Mouse (Mus musculus): ENCODE results near the gene Isoc2b. TPM values are rescaled to one million over a fixed set of nuclear protein-coding genes. Genes with fewer than 3 reads are reported as not detected.

Gene Isoc2b
- polyA plus RNA-seq, 1 experiment, result 3.9 TPM

GRCm38 (mm10) chr7:4850621-4851314 lies 19.3 kb downstream of the Isoc2b start:
- TF ChIP-seq CTCF (IDR thresholded peaks at IDR 0.05; ENCODE audit: control insufficient read depth, insufficient read depth, low read length) (no peak), POLR2A (IDR thresholded peaks at IDR 0.05; ENCODE audit: borderline replicate concordance, control insufficient read depth, low read depth, low read length) (no peak)
- no peak overlapping the region for H3K4me3 ChIP-seq (replicated peaks; ENCODE audit: control insufficient read depth, low read depth, low read length)
- H3K4me1 ChIP-seq (ENCODE audit: control insufficient read depth, insufficient read depth, low read length), result no peaks in the 10 kb centered on the region
- WGBS, result 73% methylated on average over 11 of the region's 11 CpGs
- no peak overlapping the region for H3K27ac ChIP-seq (ENCODE audit: control insufficient read depth, insufficient read depth, low read depth, low read length, poor library complexity)

- 79% methylated on average over 9 of the region's 9 CpGs for WGBS
- TF ChIP-seq POLR2A (IDR thresholded peaks at IDR 0.05; ENCODE audit: borderline replicate concordance, control insufficient read depth, low read depth, low read length) (no peak), CTCF (IDR thresholded peaks at IDR 0.05; ENCODE audit: control insufficient read depth, insufficient read depth, low read length) (no peak)
- Histone ChIP-seq H3K27ac (ENCODE audit: control insufficient read depth, insufficient read depth, low read depth, low read length, poor library complexity) (no peak overlapping the region; the same call in 1 of the 2 replicates), H3K4me3 (replicated peaks; ENCODE audit: control insufficient read depth, low read depth, low read length) (no peak overlapping the region), H3K4me1 (ENCODE audit: control insufficient read depth, insufficient read depth, low read length) (no peaks in the 10 kb centered on the region)
Measured at GRCm38 (mm10) chr7:4849372-4849771, 20.7 kb downstream of the Isoc2b start.

GRCm38 (mm10) chr7:4844917-4845309 lies 25.1 kb downstream of the Isoc2b start:
- H3K4me1 ChIP-seq (ENCODE audit: control insufficient read depth, insufficient read depth, low read length), result no peaks in the 10 kb centered on the region
- 23% methylated on average over 13 of the region's 13 CpGs for WGBS
- TF ChIP-seq CTCF (IDR thresholded peaks at IDR 0.05; ENCODE audit: control insufficient read depth, insufficient read depth, low read length), result no peak
- TF ChIP-seq POLR2A (IDR thresholded peaks at IDR 0.05; ENCODE audit: borderline replicate concordance, control insufficient read depth, low read depth, low read length), result no peak
- H3K4me3 ChIP-seq (replicated peaks; ENCODE audit: control insufficient read depth, low read depth, low read length), result no peak overlapping the region
- H3K27ac ChIP-seq (ENCODE audit: control insufficient read depth, insufficient read depth, low read depth, low read length, poor library complexity), result no peak overlapping the region

GRCm38 (mm10) chr7:4844245-4844916 lies 25.7 kb downstream of the Isoc2b start, which contains the start of gene Shisa7:
Shisa7 (minus strand) TSS chr7:4844696.
- TF ChIP-seq POLR2A (IDR thresholded peaks at IDR 0.05; ENCODE audit: borderline replicate concordance, control insufficient read depth, low read depth, low read length) (no peak), CTCF (IDR thresholded peaks at IDR 0.05; ENCODE audit: control insufficient read depth, insufficient read depth, low read length) (no peak)
- no peaks in the 10 kb centered on the region for H3K4me1 ChIP-seq (ENCODE audit: control insufficient read depth, insufficient read depth, low read length)
- WGBS, result 13% methylated on average over 41 of the region's 41 CpGs
- H3K27ac ChIP-seq (ENCODE audit: control insufficient read depth, insufficient read depth, low read depth, low read length, poor library complexity), result no peak within 1 kb of the TSS
- no peak within 1 kb of the TSS for H3K4me3 ChIP-seq (replicated peaks; ENCODE audit: control insufficient read depth, low read depth, low read length)

GRCm38 (mm10) chr7:4843604-4844244 lies 26.3 kb downstream of the Isoc2b start:
- TF ChIP-seq CTCF (IDR thresholded peaks at IDR 0.05; ENCODE audit: control insufficient read depth, insufficient read depth, low read length) (no peak), POLR2A (IDR thresholded peaks at IDR 0.05; ENCODE audit: borderline replicate concordance, control insufficient read depth, low read depth, low read length) (no peak)
- Histone ChIP-seq H3K27ac (ENCODE audit: control insufficient read depth, insufficient read depth, low read depth, low read length, poor library complexity) (no peak overlapping the region), H3K4me1 (ENCODE audit: control insufficient read depth, insufficient read depth, low read length) (no peaks in the 10 kb centered on the region), H3K4me3 (replicated peaks; ENCODE audit: control insufficient read depth, low read depth, low read length) (no peak overlapping the region)
- WGBS, result 5% methylated on average over 34 of the region's 34 CpGs

GRCm38 (mm10) chr7:4842634-4843131 lies 27.4 kb downstream of the Isoc2b start:
- no peak for TF ChIP-seq POLR2A (IDR thresholded peaks at IDR 0.05; ENCODE audit: borderline replicate concordance, control insufficient read depth, low read depth, low read length)
- no peak for TF ChIP-seq CTCF (IDR thresholded peaks at IDR 0.05; ENCODE audit: control insufficient read depth, insufficient read depth, low read length)
- 4% methylated on average over 16 of the region's 16 CpGs for WGBS

GRCm38 (mm10) chr7:4842077-4842476 lies 28.0 kb downstream of the Isoc2b start:
- TF ChIP-seq CTCF (IDR thresholded peaks at IDR 0.05; ENCODE audit: control insufficient read depth, insufficient read depth, low read length), result no peak
- TF ChIP-seq POLR2A (IDR thresholded peaks at IDR 0.05; ENCODE audit: borderline replicate concordance, control insufficient read depth, low read depth, low read length), result no peak
- no peaks in the 10 kb centered on the region for H3K4me1 ChIP-seq (ENCODE audit: control insufficient read depth, insufficient read depth, low read length)
- no peak overlapping the region for H3K4me3 ChIP-seq (replicated peaks; ENCODE audit: control insufficient read depth, low read depth, low read length)
- H3K27ac ChIP-seq (ENCODE audit: control insufficient read depth, insufficient read depth, low read depth, low read length, poor library complexity), result no peak overlapping the region
- 59% methylated on average over 5 of the region's 5 CpGs for whole genome bisulfite sequencing

More at GRCm38 (mm10) chr7:4842634-4843131, 27.4 kb downstream of the Isoc2b start:
- Histone ChIP-seq H3K4me1 (ENCODE audit: control insufficient read depth, insufficient read depth, low read length) (no peaks in the 10 kb centered on the region), H3K4me3 (replicated peaks; ENCODE audit: control insufficient read depth, low read depth, low read length) (no peak overlapping the region), H3K27ac (ENCODE audit: control insufficient read depth, insufficient read depth, low read depth, low read length, poor library complexity) (no peak overlapping the region)

GRCm38 (mm10) chr7:4837639-4838038 lies 32.4 kb downstream of the Isoc2b start:
- no peak for TF ChIP-seq POLR2A (IDR thresholded peaks at IDR 0.05; ENCODE audit: borderline replicate concordance, control insufficient read depth, low read depth, low read length)
- no peak for TF ChIP-seq CTCF (IDR thresholded peaks at IDR 0.05; ENCODE audit: control insufficient read depth, insufficient read depth, low read length)
- 13% methylated on average over 1 of the region's 1 CpGs for WGBS
- H3K4me1 ChIP-seq (ENCODE audit: control insufficient read depth, insufficient read depth, low read length), result no peaks in the 10 kb centered on the region
- no peak overlapping the region for H3K27ac ChIP-seq (ENCODE audit: control insufficient read depth, insufficient read depth, low read depth, low read length, poor library complexity)
- no peak overlapping the region for H3K4me3 ChIP-seq (replicated peaks; ENCODE audit: control insufficient read depth, low read depth, low read length)
